Mouse (Mus musculus) hindbrain, postnatal 0 days (tissue): ENCODE data around the gene Gm9887. TPM values are rescaled to one million over a fixed set of nuclear protein-coding genes. Genes with fewer than 3 reads are reported as not detected.

ENCODE experiments used
- ATAC-seq: fragments of 200-750 bp; cut with Nextera tagmentation; 2 replicates; pipeline ENCODE4 v1.8.0; 2017; ENCODE audit warnings: mild to moderate bottlenecking, moderate TSS enrichment, moderate library complexity
- DNase-seq: peaks from one replicate; pipeline ENCODE4 v3.0.0-alpha.2; 2015; ENCODE audit warnings: low spot score
- H3K27ac ChIP-seq: fragments of 300-500 bp; sonication (generic); 2 replicates; pipeline ENCODE4 v1.5.1; 2014; ENCODE audit warnings: mild to moderate bottlenecking
- H3K27me3 ChIP-seq: fragments of 300-500 bp; sonication (generic); 2 replicates; pipeline ENCODE4 v1.6.1; 2014; ENCODE audit warnings: low read length, mixed read lengths; ENCODE audit not compliant: insufficient read depth
- H3K36me3 ChIP-seq: fragments of 300-500 bp; sonication (generic); 2 replicates; pipeline ENCODE4 v1.6.1; 2014; ENCODE audit warnings: low read length, mixed read lengths; ENCODE audit not compliant: insufficient read depth
- H3K4me1 ChIP-seq: fragments of 300-500 bp; sonication (generic); 2 replicates; pipeline ENCODE4 v1.6.1; 2014; ENCODE audit warnings: antibody characterized with exemption, low read length, mixed read lengths; ENCODE audit not compliant: insufficient read depth
- H3K4me2 ChIP-seq: fragments of 300-500 bp; sonication (generic); 2 replicates; pipeline ENCODE4 v1.6.1; 2014; ENCODE audit warnings: low read depth, mild to moderate bottlenecking, low read length, moderate library complexity, mixed read lengths
- H3K4me3 ChIP-seq: fragments of 300-500 bp; sonication (generic); 2 replicates; pipeline ENCODE4 v1.5.1; 2014; ENCODE audit warnings: low read length
- H3K9ac ChIP-seq: fragments of 300-500 bp; sonication (generic); replicated peaks from 2 replicates; pipeline ENCODE4 v1.6.1; 2014; ENCODE audit warnings: mild to moderate bottlenecking, low read length, moderate library complexity, mixed read lengths
- H3K9me3 ChIP-seq: fragments of 300-500 bp; sonication (generic); 2 replicates; pipeline ENCODE4 v1.6.1; 2016; ENCODE audit warnings: low read length, mixed read lengths
- CTCF ChIP-seq: IDR thresholded peaks from 2 replicates; pipeline ENCODE4 v1.5.1; 2016; ENCODE audit warnings: antibody characterized with exemption, control low read depth, low read depth
- WGBS: fragments of 180-500 bp; shearing (Covaris S2); extraction: QIAGEN DNeasy Blood & Tissue Kit; methylation state at CpG from one replicate; pipeline ENCODE4 v1.1.7; 2014; 5-methylcytosine and 5-hydroxymethylcytosine counted together
- polyA plus RNA-seq: library from polyadenylated mRNA; unstranded; fragments of >200 nt; fragmentation: Nextera tagmentation; extraction: Ambion mirVana; gene quantifications from 2 replicates; pipeline ENCODE4 v1.2.1, GENCODE M21; 2015
- total RNA-seq: library from RNA; depleted of rRNA; stranded (reverse); fragments of >200 nt; gene quantifications from 2 replicates; pipeline ENCODE4 v1.2.3, GENCODE M21; 2014

Gene Gm9887
- total and polyA plus RNA-seq, 2 experiments from 2014 or later, result 1.5 TPM; not detected in 1

DNA sequence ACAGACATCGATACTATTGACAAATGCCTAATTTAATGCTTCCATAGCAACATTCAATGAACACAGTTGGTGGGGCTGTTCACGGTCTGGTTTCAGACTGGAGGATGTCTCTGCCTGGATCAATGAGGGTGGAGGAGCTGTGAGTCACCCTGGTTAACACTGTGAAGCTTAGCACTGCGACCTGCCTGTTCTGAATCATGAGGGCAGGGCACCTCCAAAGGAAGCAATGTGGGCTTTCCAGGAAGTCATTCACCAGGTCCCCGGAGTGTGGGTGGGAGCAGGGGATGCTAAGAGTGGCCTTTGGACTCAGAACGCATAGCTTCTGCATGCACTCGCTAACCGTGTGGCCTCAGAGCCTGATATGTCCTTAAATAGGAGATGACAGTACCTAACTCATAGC, 44.5 kb upstream of the Gm9887 start:
- no peaks in the 10 kb centered on the region for H3K36me3 ChIP-seq
- 69% methylated on average over 7 of the region's 7 CpGs for WGBS
- ATAC-seq, result no peak
- H3K9ac ChIP-seq, result no peak overlapping the region
- no peaks in the 10 kb centered on the region for H3K27me3 ChIP-seq
- no peak overlapping the region for H3K4me2 ChIP-seq
- no peak overlapping the region for H3K27ac ChIP-seq
- peaks cover 5% of the 10 kb centered on the region; the same call in 1 of the 2 replicates for H3K4me1 ChIP-seq
- DNase-seq, result no peak
- H3K9me3 ChIP-seq, result no peaks in the 10 kb centered on the region
- H3K4me3 ChIP-seq, result no peak overlapping the region
- TF ChIP-seq CTCF, result no peak

DNA sequence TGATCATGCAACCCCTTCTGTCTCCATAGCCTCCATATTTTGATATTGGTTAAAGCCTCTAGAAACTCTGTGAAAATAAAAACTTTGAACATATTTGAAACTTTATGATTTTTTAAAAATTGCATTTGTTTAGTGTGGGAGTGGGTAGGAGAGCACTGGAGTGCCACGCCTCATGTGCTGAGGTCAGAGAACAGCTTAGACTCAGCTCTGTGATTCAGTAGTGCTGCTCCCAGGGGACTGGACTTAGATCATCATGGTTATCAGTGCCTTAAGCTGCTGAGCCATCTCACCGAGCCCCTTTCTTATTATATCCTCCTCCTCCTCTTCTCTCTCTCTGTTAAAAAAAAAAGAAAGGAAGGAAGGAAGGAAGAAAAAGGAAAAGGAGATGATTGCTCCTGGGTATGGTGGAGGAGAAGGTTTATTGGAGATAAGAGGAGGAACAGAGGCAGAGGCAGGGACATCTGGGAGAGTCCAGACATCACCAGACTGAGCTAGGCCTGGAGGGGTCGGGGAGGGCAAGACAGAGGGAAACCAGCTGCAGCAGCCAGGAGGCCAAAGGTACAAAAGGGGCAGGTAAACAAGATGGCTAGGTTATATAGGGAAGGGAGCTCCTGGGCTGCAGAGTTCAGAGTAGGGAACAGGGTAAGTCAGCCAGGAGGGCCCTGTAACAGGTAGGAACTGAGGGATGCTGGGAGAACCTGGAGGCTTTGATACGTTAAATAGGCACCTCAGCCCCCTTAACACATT, 42.7 kb upstream of the Gm9887 start:
- Histone ChIP-seq H3K9me3 (no peaks in the 10 kb centered on the region), H3K4me3 (no peak overlapping the region), H3K27me3 (no peaks in the 10 kb centered on the region), H3K36me3 (no peaks in the 10 kb centered on the region), H3K4me2 (no peak overlapping the region), H3K4me1 (peaks cover 5% of the 10 kb centered on the region; the same call in 1 of the 2 replicates), H3K9ac (no peak overlapping the region), H3K27ac (no peak overlapping the region)
- TF ChIP-seq CTCF, result no peak
- ATAC-seq (no peak), DNase-seq (no peak)
- WGBS, result 82% methylated on average over 4 of the region's 4 CpGs

DNA sequence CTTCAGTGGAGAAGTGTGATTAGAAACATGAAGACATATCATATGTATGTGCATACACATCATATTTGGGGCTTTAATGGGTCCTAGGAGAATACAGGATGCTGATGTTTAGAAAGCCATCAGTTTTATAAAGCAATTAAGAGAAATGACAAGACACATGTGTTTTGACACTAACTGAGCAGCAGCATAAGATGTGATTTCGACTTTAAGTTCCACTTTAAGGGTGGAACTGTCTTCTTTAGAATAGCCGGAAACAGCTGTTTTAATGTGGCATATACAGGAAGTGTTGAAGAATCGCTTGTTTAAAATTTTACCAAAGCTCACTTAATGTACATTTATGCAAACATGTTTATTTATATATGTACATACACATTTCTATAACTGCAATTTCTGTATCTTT, 41.0 kb upstream of the Gm9887 start:
- no peak for TF ChIP-seq CTCF
- no peak overlapping the region for H3K4me3 ChIP-seq
- no peaks in the 10 kb centered on the region for H3K9me3 ChIP-seq
- no peak for DNase-seq
- WGBS, result 78% methylated on average over 3 of the region's 3 CpGs
- H3K4me1 ChIP-seq, result peaks cover 5% of the 10 kb centered on the region; the same call in 1 of the 2 replicates
- H3K4me2 ChIP-seq, result no peak overlapping the region
- H3K36me3 ChIP-seq, result no peaks in the 10 kb centered on the region
- ATAC-seq, result no peak
- no peak overlapping the region for H3K27ac ChIP-seq
- no peaks in the 10 kb centered on the region for H3K27me3 ChIP-seq
- no peak overlapping the region for H3K9ac ChIP-seq

DNA sequence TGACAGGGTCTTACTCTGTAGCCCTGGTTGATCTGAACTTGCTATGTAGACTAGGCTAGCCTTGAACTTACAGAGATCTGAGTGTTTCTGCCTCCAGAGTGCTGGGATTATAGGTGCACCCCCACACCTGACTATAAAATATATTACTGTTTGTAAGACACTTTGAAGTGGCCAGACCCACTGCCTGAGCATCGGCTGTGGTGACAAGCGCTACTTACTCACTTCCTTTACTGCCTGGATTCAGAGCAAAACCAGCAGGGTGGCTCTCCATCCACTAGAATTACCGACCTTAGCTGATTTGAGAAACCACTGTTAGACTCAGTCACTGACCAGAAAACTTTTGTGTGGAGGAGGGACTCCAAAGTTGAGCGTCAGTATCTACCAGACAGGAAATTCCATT, 39.7 kb upstream of the Gm9887 start:
- H3K27me3 ChIP-seq, result no peaks in the 10 kb centered on the region
- H3K4me3 ChIP-seq, result no peak overlapping the region
- ATAC-seq (no peak), DNase-seq (no peak)
- no peaks in the 10 kb centered on the region for H3K36me3 ChIP-seq
- H3K9me3 ChIP-seq, result no peaks in the 10 kb centered on the region
- no peaks in the 10 kb centered on the region for H3K4me1 ChIP-seq
- 74% methylated on average over 4 of the region's 4 CpGs for WGBS
- no peak overlapping the region for H3K4me2 ChIP-seq
- no peak overlapping the region for H3K27ac ChIP-seq
- H3K9ac ChIP-seq, result no peak overlapping the region
- no peak for TF ChIP-seq CTCF

DNA sequence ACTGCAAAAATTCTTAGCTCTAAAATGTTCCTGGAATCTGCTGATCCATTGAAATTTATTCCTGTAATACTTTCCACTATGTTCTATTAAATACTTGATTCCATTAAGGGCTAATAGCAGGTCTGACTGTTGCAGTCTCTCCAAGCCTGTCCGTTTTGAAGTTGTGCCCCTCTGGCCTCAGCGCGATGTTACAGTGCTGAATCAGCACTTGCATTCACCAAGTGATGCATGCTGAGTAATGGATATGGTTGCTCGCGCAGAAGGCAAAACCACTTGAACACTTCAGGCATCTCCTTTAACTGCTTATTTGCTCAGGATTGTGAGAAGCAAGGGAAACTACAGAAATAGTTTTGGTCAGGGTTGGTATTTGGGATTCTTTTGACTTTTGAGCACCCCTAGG, 38.5 kb upstream of the Gm9887 start:
- no peaks in the 10 kb centered on the region for H3K9me3 ChIP-seq
- WGBS, result 53% methylated on average over 5 of the region's 5 CpGs
- H3K4me1 ChIP-seq, result no peaks in the 10 kb centered on the region
- no peaks in the 10 kb centered on the region for H3K36me3 ChIP-seq
- ATAC-seq, result no peak
- H3K27ac ChIP-seq, result no peak overlapping the region
- DNase-seq, result no peak
- TF ChIP-seq CTCF, result no peak
- H3K4me3 ChIP-seq, result no peak overlapping the region
- no peak overlapping the region for H3K9ac ChIP-seq
- no peaks in the 10 kb centered on the region for H3K27me3 ChIP-seq
- H3K4me2 ChIP-seq, result no peak overlapping the region

DNA sequence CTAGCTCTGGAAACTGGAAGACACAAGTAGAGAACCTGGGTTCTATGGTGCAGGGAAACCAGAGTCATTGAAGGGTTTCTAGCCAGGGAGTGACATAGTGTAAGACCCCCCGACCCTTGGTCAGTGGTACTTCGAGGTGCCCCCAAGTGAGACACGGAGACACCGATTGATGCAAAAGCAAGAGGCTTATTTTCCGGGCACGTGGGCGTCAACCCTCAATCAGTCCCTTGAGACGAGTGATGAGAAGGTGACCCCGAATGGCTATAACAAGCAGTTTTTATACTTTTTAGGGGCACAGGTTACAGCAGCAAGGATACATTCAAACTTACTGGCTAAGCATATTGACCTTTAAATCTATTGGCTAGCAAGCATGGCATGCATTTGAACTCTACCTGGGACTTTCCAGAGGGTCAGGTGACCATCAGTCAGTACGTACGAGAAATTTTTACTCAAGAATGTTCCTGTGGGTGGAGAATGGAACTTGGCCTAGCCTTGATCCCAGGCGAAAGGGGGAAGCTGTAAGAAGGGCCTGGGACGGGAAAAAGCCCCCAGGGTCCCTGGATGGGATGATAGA, 30.4 kb upstream of the Gm9887 start:
- DNase-seq (no peak), ATAC-seq (no peak)
- no peak for TF ChIP-seq CTCF
- H3K9ac ChIP-seq, result no peak overlapping the region
- no peak overlapping the region for H3K4me3 ChIP-seq
- H3K27me3 ChIP-seq, result no peaks in the 10 kb centered on the region
- no peaks in the 10 kb centered on the region for H3K9me3 ChIP-seq
- no peak overlapping the region for H3K27ac ChIP-seq
- H3K4me2 ChIP-seq, result no peak overlapping the region
- no peaks in the 10 kb centered on the region for H3K4me1 ChIP-seq
- 91% methylated on average over 13 of the region's 13 CpGs for WGBS
- H3K36me3 ChIP-seq, result no peaks in the 10 kb centered on the region

DNA sequence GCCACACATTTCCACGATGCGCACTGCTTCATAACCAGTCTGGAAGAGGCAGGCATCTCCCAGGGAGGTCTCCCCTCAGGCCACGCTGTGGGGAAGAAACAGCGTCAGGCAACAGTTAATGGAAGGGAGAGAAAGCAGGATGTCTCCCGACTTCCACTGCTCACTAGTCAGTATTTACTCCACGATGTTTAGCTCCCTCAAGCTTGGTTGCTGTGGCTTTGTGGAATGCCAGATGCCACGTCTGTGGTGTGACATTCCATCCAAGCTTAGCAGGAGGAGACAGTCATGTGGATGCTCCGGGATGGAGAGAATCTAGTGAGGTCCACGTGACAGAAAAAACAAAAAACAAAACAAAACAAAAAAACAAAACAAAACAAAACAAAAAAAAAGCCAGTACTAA, 29.8 kb upstream of the Gm9887 start:
- 57% methylated on average over 9 of the region's 9 CpGs for WGBS
- DNase-seq (no peak), ATAC-seq (no peak)
- Histone ChIP-seq H3K27me3 (no peaks in the 10 kb centered on the region), H3K4me3 (no peak overlapping the region), H3K9ac (no peak overlapping the region), H3K36me3 (no peaks in the 10 kb centered on the region), H3K9me3 (no peaks in the 10 kb centered on the region), H3K4me1 (no peaks in the 10 kb centered on the region), H3K4me2 (no peak overlapping the region), H3K27ac (no peak overlapping the region)
- no peak for TF ChIP-seq CTCF
